Mouse (Mus musculus) limb, embryonic 14.5 days (tissue): Measurements from ENCODE around the gene Twnk. TPM values are rescaled to one million over a fixed set of nuclear protein-coding genes. Genes with fewer than 3 reads are reported as not detected.

Experiments used
- ATAC-seq: fragments of 200-750 bp; cut with Nextera tagmentation; 2 replicates; pipeline ENCODE4 v1.8.0; 2017; ENCODE audit warnings: low read depth, moderate number of reproducible peaks, moderate TSS enrichment; ENCODE audit not compliant: low FRiP score
- DNase-seq: peaks from one replicate; pipeline ENCODE4 v3.0.0-alpha.2; 2015; ENCODE audit warnings: low spot score
- H3K27ac ChIP-seq: fragments of 300-500 bp; sonication (generic); replicated peaks from 2 replicates; pipeline ENCODE4 v1.5.1; 2014; ENCODE audit warnings: low read depth, mild to moderate bottlenecking, low read length, moderate library complexity, mixed read lengths
- H3K27me3 ChIP-seq: fragments of 300-500 bp; sonication (generic); 2 replicates; pipeline ENCODE4 v1.6.1; 2014; ENCODE audit warnings: low read length, mixed read lengths; ENCODE audit not compliant: control insufficient read depth, insufficient read depth
- H3K36me3 ChIP-seq: fragments of 300-500 bp; sonication (generic); 2 replicates; pipeline ENCODE4 v1.6.1; 2014; ENCODE audit warnings: mild to moderate bottlenecking, low read length, moderate library complexity, mixed read lengths; ENCODE audit not compliant: control insufficient read depth, insufficient read depth
- H3K4me1 ChIP-seq: fragments of 300-500 bp; sonication (generic); 2 replicates; pipeline ENCODE4 v1.6.1; 2014; ENCODE audit warnings: antibody characterized with exemption, low read length, mixed read lengths; ENCODE audit not compliant: control insufficient read depth, insufficient read depth
- H3K4me2 ChIP-seq: fragments of 300-500 bp; sonication (generic); replicated peaks from 2 replicates; pipeline ENCODE4 v1.6.1; 2014; ENCODE audit warnings: low read depth, mild to moderate bottlenecking, low read length, moderate library complexity; ENCODE audit not compliant: severe bottlenecking
- H3K4me3 ChIP-seq: fragments of 300-500 bp; sonication (generic); replicated peaks from 2 replicates; pipeline ENCODE4 v1.5.1; 2014; ENCODE audit warnings: low read length
- H3K9ac ChIP-seq: fragments of 300-500 bp; sonication (generic); 2 replicates; pipeline ENCODE4 v1.6.1; 2014; ENCODE audit warnings: mild to moderate bottlenecking, low read depth, low read length, moderate library complexity; ENCODE audit not compliant: severe bottlenecking
- H3K9me3 ChIP-seq: fragments of 300-500 bp; sonication (generic); 2 replicates; pipeline ENCODE4 v1.6.1; 2016; ENCODE audit warnings: low read length; ENCODE audit not compliant: control insufficient read depth
- POLR2A ChIP-seq: fragments of 200-500 bp; IDR thresholded peaks from 2 replicates; pipeline ENCODE4 v1.8.0; 2012; ENCODE audit warnings: inconsistent platforms, mild to moderate bottlenecking, moderate library complexity, borderline replicate concordance; ENCODE audit not compliant: insufficient read depth, insufficient read length; ENCODE audit errors: extremely low read depth
- WGBS: fragments of 180-500 bp; shearing (Covaris S2); extraction: QIAGEN DNeasy Blood & Tissue Kit; methylation state at CpG from one replicate; pipeline ENCODE4 v1.1.7; 2014; 5-methylcytosine and 5-hydroxymethylcytosine counted together
- polyA plus RNA-seq, 2 experiments: library from polyadenylated mRNA; depleted of rRNA in 1 of 2; stranded (reverse) in 1 of 2; unstranded in 1 of 2; fragments of >200 nt; fragmentation: Nextera tagmentation in 1 of 2; extraction: Ambion mirVana in 1 of 2; gene quantifications; 2 replicates each; pipeline versions ENCODE4 v1.2.1 to v1.2.3; 2012 to 2014

Gene Twnk
- polyA plus RNA-seq, 2 experiments: 13.3 to 15.9 TPM

DNA sequence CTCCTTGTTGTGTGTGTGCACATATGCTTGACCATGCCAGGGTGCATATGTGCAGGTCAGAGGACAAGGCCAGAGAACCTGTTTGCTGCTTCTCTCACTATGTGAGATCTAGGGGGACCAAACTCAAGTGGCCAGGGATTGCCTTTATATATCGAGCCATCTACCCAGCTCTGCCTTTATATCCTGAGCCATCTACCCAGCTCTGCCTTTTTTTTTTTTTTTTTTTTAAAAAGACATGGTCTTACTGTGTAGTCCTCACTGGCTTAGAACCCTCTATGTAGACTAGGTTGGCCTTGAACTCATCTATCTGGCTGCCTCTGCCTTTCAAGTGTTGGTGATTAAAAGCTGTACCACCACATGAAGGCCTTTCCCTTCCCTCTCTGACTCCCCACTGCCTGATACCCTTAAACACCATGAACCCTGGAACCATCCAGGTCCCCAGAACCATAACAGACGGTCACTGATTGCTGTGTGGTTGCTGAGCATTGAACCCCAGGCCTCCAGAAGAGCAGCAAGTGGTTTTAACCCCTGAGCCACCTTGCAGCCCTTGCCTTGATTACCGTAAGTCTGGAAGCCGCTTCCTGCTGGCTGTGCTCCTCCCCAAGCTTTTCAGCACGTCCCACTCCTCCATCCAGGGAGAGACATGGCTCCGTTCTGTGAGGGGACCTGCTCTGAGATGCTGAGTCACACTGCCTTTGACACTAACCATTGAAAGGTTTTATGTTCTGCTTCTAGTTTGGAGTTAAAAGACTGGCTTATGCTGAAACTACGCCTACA lies 1.5 kb upstream of the Twnk start:
- WGBS: 89% methylated on average over 7 of the region's 7 CpGs
- Histone ChIP-seq H3K27me3 (no peaks in the 10 kb centered on the region), H3K4me2 (no peak overlapping the region)

DNA sequence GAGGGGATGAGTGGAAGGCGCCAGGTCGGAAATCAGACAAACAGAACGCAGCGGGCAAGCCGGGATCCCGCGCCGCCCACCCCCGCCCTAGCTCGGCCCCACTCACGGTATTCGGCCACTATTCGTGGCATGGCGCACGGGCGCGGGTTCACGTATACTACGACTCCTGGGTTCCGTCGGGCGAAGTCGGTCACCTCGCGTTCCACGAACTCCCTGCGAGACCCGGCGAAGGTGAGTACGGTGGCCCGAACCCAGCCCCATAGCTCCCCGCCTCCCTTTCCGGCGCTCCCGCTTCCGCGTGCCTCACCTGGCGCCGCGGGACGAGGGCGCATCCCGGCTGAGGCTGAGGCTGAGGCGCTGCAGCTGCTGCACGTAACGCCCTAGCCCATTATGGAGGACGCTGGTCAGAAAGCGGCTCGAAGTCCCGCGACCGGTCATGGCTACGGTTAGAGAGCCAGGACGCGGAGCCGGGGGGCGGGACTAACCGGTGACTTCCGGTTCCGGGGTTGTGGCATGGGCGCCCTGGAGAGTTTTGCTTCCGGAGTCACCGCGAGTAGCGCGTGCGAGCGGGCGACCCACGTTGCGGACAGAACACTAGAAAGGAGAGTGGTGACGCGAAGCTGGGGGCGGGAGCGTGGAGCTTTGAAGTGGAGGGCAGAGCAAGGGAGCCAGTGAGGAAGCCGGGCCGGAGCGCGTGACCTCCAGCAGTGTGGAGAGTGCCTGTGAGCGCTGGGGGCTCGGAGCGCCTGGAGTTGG lies 672 bp downstream of the Twnk start, which contains the start of gene Mrpl43:
Gene Mrpl43 (minus strand): TSS at position 486 of the 756 bp plus-strand sequence.
- peak; percentile 93 for ATAC-seq
- under 1% methylated on average over 61 of the region's 82 CpGs for WGBS
- peaks cover 51% of the 10 kb centered on the region for H3K36me3 ChIP-seq
- no peaks in the 10 kb centered on the region for H3K9me3 ChIP-seq
- DNase-seq: peak; percentile 90
- H3K27ac ChIP-seq: peak within 1 kb of the TSS; percentile 72
- no peaks in the 10 kb centered on the region for H3K27me3 ChIP-seq
- peak within 1 kb of the TSS; percentile 69 for H3K9ac ChIP-seq
- peaks cover 11% of the 10 kb centered on the region for H3K4me1 ChIP-seq
- peak within 1 kb of the TSS; percentile 90 for H3K4me2 ChIP-seq
- TF ChIP-seq POLR2A: peak; percentile 77; the same call in 1 of the 2 replicates
- H3K4me3 ChIP-seq: peak within 1 kb of the TSS; percentile 97

More for the DNA sequence above, 1.5 kb upstream of the Twnk start:
- DNase-seq (no peak), ATAC-seq (no peak)
- no peak for TF ChIP-seq POLR2A
- Histone ChIP-seq H3K9ac (no peak overlapping the region), H3K27ac (no peak overlapping the region), H3K4me3 (no peak overlapping the region), H3K36me3 (peaks cover 54% of the 10 kb centered on the region), H3K4me1 (peaks cover 11% of the 10 kb centered on the region), H3K9me3 (no peaks in the 10 kb centered on the region)

DNA sequence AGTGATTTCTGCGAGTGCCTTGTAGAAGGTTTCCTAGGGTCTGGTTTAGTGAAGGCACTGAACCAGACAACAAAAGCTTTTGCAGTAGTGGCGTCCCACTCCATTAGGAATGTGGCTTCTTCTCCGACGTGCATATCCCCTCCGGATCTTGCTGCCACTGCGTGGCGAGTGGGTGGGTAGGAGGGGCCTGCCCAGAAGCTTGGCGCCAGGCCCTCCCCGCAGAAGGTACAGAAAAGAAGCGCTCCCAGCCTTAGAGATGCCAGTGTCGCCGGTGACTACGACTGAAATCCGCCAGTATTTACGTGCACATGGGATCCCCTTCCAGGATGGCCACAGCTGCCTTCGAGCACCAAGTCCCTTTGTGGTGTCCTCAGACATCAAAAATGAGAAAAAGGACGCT lies 1.6 kb downstream of the Twnk start:
- WGBS: 39% methylated on average over 17 of the region's 17 CpGs
- Histone ChIP-seq H3K9me3 (no peaks in the 10 kb centered on the region), H3K4me3 (peak overlapping the region; percentile 97), H3K27me3 (no peaks in the 10 kb centered on the region), H3K4me2 (peak overlapping the region; percentile 90), H3K9ac (peak overlapping the region; percentile 69), H3K27ac (peak overlapping the region; percentile 72), H3K4me1 (peaks cover 11% of the 10 kb centered on the region), H3K36me3 (peaks cover 51% of the 10 kb centered on the region)
- DNase-seq (no peak), ATAC-seq (no peak)
- TF ChIP-seq POLR2A: no peak

DNA sequence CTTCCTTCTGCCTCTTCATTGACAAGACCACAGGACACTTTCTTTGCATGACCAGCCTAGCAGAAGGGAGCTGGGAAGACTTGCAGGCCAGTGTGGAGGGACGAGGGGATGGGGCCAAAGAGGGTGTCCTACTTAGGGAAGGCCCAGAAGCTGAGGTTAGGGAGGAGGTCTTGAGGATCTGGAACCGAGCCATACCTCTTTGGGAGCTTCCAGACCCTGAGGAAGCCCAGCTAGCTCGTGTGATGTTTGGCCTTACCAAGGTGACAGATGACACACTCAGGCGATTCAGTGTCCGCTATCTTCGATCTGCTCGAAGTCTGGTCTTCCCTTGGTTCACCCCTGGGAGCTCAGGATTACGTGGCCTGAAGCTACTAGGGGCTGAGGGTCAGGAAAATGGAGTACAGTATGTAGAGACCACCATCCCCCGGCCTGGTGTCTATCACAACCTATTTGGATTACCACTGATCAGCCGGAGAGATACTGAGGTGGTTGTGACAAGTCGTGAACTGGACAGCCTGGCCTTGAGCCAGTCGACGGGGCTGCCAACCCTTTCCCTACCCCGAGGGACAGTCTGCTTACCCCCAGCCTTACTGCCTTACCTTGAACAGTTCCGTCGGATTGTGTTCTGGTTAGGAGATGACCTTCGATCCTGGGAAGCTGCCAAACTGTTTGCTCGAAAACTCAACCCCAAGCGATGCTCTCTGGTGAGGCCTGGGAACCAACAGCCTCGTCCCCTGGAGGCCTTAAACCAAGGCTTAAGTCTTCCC lies 2.1 kb downstream of the Twnk start:
- WGBS: 94% methylated on average over 20 of the region's 20 CpGs
- Histone ChIP-seq H3K9me3 (no peaks in the 10 kb centered on the region), H3K4me1 (peaks cover 11% of the 10 kb centered on the region), H3K4me2 (peak overlapping the region; percentile 90), H3K36me3 (peaks cover 47% of the 10 kb centered on the region), H3K27me3 (no peaks in the 10 kb centered on the region), H3K9ac (no peak overlapping the region), H3K27ac (no peak overlapping the region), H3K4me3 (peak overlapping the region; percentile 97; the same call in 1 of the 2 replicates)
- no peak for TF ChIP-seq POLR2A
- no peak for DNase-seq
- no peak for ATAC-seq

DNA sequence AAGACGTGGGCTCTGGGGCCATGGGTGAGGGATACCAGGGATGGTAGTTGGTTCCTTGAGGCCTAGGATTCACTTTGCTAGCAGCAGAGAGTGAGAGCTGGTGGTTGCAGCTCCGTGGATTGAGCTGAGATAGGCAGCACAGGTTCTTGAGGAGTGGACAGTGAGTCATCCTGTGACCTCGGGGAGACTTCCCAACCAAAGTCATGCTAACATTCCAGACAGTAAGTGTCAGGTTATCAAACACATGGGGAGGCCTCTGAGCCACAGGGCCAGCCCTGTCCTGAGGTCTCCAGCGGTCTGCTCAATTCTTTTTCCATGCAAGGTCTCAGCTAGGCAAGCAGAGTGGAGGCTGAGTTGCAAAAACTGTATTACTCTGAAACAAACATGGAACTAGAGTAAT lies 5.2 kb downstream of the Twnk start:
- Histone ChIP-seq H3K4me1 (peaks cover 27% of the 10 kb centered on the region), H3K4me2 (no peak overlapping the region), H3K9me3 (no peaks in the 10 kb centered on the region), H3K27me3 (no peaks in the 10 kb centered on the region), H3K36me3 (peaks cover 26% of the 10 kb centered on the region), H3K4me3 (no peak overlapping the region), H3K27ac (no peak overlapping the region), H3K9ac (no peak overlapping the region)
- no peak for ATAC-seq
- TF ChIP-seq POLR2A: no peak
- no peak for DNase-seq
- 92% methylated on average over 4 of the region's 4 CpGs for WGBS
